Mouse (Mus musculus): ENCODE data around the gene Xpnpep3. TPM values are rescaled to one million over a fixed set of nuclear protein-coding genes. Genes with fewer than 3 reads are reported as not detected.

The Xpnpep3 gene
- total RNA-seq (2023): 7.9 and 8.3 TPM in 2 replicates

DNA sequence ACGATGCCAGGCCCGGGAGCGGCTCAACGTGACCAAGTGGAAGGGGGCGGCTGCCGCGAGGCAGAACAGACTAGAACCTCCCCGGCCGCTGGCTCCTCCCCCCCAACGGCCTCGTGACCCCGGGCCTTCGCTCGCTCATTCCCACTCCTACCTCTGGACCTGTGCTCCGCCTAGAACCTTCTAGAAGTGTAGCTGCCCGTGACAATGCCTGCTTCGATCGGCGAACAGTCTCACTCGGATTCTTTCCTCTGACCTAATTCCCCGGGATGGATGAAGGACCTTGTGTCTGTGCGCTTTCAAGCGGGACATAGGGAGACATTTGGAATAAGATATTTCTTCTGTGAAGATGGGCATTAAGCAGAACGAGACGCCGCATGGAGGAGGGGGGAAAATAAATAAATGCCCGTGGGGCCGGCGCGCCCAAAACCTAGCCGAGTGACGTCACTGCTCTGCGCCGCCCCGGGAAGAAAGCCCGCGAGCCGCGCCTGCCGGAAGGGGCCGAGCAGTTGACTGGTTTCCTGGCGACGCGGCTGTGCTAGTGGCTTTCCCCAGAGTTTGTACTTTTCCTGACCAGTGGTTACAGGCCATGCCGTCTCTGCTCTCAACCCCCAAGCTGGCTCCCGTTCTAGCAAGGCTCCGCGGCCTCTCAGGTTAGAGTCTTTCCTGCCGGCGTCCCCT is at the start of gene Xpnpep3, which contains the start of gene St13:
Gene Xpnpep3 (plus strand): TSS at position 501 of the 678 bp plus-strand sequence.
Gene St13 (minus strand): TSS at position 440 of the 678 bp plus-strand sequence.

DNA sequence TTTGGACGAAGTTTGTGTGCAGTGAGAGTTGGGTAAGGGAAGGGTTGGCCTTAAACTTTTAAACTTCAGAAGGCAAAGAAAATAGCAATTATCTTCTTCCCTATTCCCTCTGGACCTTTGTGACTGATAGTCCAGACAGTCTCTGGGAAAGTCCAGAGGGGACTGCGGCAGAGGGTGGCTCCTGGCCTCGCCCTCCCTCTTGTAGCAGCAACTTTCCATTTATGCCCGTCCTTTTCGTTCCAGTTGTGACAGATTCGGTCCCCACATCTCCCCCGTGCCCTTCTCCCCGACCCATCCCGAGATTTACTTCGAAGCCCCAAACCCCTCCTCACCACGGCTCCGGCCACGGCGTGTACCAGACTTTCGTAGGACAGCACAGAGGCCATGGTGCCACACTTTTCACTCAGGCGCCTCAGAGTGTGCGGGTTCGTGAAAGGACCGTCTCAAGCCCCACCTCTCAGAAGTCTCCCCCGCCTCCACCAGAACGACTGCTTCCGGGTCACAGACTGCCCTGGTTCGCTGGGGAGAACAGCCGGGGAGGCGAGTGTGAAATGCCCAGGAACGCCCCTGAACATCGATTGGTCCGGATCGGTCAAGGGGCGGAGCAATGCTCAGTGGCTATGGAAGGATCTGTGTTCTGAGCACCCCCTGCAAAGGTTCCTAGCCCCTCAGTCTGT is 39.5 kb upstream of the Xpnpep3 start, which contains the start of gene Slc25a17:
Gene Slc25a17 (minus strand): TSS at position 468 of the 677 bp plus-strand sequence.

DNA sequence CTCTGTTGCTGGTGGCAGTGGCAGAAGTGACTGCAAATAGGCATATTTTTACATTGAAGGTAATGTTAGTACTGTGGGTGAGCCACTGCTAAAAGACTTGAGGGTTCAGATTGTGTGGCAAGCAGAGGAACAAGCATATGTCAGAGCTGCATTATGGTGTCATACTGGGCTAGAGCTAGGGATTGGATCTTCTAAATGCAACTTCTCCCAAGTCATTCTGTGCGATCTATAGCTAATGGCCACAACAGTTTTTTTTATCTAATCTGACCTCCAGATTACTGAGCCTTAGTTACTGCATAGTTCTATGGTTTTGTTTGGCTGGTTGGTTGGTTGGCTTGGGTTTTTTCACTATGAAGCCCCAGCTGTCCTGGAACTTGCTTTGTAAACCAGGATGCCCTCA is 8.3 kb downstream of the Xpnpep3 start, which contains the start of gene Dnajb7:
Gene Dnajb7 (minus strand): TSS at position 101 of the 400 bp plus-strand sequence.

DNA sequence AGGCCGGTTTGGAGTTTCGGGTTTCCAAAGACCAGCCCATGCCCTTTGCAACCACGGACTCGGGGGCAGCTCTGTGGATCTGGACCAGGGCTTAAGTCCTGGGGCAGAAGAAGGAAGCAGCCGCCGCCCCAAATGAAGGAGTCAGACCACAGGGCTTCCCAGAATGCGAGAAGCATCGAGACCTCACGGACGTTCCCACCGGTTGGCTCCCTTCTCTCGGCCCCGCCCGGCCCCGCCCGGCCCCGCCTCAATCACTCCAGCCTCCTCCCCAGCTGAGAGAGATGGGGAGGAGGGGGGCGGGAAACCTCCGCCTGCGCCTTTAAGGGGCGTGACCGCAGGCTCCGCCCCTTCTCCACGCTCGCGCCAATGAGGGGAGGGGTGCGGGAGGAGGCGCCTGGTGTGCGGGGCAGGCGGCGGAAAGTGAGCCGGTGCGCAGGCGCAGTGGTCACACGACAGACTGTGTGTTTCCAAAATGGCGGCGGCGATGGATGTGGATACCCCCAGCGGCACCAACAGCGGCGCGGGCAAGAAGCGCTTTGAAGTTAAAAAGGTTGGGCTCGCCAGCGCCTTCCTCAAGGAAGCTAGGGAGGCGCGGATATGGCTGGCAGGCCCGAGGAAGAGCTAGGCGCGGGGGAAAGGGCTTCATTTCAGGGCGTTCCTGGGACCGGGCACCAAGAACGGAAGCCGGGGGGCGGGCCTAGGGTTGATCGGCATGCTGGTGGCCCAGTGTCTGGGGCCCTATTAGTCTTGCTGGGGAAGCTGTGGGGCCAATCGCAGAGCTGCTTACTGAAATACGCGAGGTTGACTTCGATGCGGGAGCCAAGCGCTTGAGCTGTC is 66.2 kb downstream of the Xpnpep3 start, which contains the start of gene Rbx1:
Gene Rbx1 (plus strand): TSS at position 396 of the 837 bp plus-strand sequence.

Other genes with a start within 250 kb of the Xpnpep3 start
- gene Mrtfa, start 209.4 kb upstream of the Xpnpep3 start, total RNA-seq (2023): 184 and 210 TPM in 2 replicates
- not detected in 2 replicates for gene Mchr1, start 164.6 kb upstream of the Xpnpep3 start, total RNA-seq (2023)
- 12.8 and 16.9 TPM in 2 replicates for gene Slc25a17, start 39.3 kb upstream of the Xpnpep3 start, total RNA-seq (2023)
- gene St13, start 61 bp upstream of the Xpnpep3 start, total RNA-seq (2023): 34.5 and 35.0 TPM in 2 replicates
- gene Dnajb7, start 8.2 kb downstream of the Xpnpep3 start, total RNA-seq (2023): not detected in 2 replicates
- 66.0 and 74.9 TPM in 2 replicates for gene Rbx1, start 66.2 kb downstream of the Xpnpep3 start, total RNA-seq (2023)
- gene Ep300, start 185.2 kb downstream of the Xpnpep3 start, total RNA-seq (2023): 163 and 211 TPM in 2 replicates